Mouse (Mus musculus) B cell, adult 2 months (primary cell): ENCODE measurements at regions not wholly inside any gene's neighbourhood (a gene's known extent, or its start where the extent isn't known, plus 50 kb on each side); places are given as distances from the start of the nearest gene placed in this dataset.
"Not testable (repeated sequence)": the region's sequence is repeated elsewhere in the genome, so short reads cannot be mapped to it uniquely, and the experiment has no call there.

ENCODE experiments used
- DNase-seq, 2 experiments: peaks; one replicate each; pipeline ENCODE4 v3.0.0; 2022

DNA sequence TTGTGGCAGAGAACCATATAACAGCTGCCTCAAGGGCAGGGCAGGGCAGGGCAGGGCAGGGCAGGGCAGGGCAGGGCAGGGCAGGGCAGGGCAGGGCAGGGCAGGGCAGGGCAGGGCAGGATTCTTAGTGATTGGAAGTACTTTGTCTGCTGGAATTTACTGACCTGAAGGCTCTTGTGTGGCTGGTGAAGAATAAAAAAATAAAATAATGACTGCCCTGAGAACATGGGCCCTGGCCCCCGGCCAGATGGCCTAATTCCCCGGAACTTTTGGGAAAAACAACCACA is 169.3 kb downstream of the Qk start:
- not testable (repeated sequence) for DNase-seq

DNA sequence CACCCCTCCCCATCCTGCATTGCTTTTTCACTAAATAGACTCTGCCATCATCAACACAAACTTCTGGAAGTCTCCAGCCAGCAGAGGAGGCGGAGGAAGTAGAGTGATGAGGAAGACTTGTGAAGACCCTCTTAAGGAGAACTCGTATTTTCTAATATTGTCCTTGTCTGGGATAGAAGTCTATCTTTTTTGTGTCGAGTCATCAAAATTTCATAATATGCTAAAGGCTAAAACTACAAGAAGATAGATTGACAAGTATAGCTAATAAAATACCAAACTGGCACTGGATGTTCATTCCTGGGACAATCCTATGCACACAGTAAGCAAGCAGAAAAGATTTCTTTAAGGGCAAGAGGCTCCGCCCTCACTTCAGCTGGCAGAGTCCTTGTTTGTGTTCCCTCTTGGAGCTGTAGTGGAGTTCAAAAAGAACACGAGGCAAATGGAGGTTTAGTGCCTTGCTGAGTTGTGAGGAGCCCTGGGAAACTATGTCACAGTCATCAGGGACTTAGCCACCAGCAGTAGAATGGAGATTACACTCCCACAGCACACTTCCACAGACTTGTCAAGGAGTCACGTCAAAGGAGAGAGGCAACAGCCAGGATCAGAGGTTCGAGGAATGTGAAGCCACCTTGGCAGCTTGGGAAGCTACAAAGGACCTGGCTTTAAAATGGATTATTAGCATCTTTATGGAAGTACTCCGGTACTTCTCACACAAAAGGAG is 169.8 kb downstream of the Qk start:
- DNase-seq = no peak

DNA sequence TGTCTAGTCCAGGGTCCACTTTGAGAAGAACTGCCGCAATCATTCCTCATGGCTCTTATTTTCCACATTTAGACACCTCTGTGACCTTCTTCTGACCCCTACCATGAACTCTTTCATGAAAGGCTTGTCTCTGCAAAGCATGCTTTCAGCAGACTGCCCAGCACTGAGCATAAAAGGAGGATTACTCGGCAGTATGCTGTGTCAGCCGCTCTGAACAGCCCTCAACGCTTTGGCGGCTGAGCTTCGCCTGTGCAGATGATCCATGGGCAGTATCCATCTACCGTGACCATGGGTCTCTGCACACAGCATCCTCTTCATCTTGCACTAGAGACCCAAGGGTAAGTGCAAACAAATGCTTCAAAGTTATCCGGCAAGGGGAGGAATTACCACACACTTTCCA is 172.5 kb downstream of the Qk start:
- DNase-seq = no peak

DNA sequence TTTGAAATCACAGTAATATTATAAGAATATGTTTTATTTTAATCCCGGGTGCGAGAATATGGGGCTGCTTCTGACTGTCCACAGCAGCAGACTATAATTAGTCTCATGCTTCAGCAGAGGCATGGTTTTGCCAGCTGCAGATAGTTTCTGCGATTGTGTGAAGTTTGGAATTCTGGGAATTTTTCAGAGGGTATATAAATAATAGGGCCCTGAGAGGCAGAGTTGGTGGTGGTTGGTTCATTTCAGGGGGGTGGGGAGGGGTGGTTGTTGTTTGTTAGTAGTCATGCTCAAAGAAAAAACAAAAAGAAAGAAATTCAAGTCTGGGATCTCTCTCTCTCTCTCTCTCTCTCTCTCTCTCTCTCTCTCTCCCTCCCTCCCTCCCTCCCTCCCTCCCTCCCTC is 173.1 kb downstream of the Qk start:
- no peak for DNase-seq

DNA sequence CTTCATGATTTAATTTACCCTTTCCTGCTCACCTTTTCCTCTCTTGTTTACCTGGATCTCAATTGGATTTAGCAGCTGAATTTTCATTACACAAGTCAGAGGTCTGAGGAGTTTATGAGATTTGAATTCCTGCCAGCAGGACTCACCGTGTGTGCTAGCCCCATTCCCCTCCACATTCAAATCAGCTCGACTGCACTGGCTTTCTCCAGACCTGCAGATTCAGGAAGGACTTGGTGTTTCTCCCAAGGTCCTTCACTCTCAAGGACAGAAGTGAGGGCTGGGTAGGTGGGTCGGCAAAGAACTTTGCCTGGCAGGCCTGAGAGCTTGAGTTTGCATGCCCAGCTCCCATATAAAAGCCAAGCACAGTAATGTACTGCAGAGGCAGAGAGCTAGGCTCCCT is 180.8 kb downstream of the Qk start:
- no peak for DNase-seq

DNA sequence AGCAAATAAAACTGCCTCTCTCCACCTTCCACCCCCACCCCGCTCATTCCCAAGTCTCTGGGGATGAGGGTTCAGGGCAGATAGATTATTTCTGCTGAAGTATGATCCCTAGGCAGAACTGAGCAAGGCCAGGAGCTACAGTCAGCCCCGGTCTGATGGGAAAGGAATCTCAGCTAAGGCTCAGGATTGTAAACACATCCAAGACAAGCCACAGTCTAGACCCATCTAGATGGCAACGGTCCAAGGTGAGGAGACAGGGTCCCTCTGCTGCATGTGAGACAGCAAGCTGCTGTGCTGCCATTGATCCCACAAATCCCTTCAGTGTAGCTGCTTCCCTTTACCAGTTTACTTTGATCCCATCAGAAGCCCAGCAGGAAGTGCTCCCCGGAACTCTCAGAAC is 181.3 kb downstream of the Qk start:
- DNase-seq = no peak

DNA sequence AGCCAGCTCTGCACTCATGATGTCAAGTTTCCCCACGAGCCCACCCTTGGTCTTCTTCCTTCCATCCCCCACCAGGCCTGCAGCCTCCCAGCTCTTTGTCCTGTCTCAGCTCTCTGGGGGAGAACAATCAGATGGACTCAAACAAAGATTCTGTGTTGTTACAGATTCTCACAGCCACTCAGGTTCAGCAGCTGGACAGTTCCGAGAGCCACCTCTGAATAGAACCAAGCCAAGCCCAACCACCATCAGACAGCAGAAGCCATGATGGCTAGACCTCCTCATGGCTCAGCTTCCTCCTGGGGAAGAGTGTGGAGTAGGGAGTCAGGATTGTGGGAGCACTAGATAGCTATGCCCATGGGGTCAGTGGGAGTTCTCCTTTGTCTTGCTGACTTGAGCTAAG is 184.5 kb downstream of the Qk start:
- DNase-seq = no peak

DNA sequence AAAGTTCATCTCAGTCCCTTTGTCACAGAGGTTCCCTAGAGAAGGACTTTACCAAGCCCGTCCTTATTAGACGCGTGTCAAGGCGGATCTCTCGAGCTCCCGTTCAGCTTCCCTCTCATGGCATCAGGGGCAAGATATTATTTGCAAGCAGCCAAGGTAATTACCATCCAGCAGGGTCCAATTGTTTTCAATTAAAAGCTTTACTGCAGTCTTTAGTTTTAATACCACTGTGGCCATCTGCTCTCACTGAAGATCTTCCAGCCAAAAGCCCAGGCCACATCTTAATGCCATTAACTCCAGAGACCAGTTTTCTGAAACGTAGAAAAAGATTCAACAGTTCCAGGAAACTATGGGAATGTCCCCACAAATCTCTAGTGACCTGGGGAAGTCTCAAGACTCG is 191.1 kb downstream of the Qk start:
- DNase-seq = no peak

DNA sequence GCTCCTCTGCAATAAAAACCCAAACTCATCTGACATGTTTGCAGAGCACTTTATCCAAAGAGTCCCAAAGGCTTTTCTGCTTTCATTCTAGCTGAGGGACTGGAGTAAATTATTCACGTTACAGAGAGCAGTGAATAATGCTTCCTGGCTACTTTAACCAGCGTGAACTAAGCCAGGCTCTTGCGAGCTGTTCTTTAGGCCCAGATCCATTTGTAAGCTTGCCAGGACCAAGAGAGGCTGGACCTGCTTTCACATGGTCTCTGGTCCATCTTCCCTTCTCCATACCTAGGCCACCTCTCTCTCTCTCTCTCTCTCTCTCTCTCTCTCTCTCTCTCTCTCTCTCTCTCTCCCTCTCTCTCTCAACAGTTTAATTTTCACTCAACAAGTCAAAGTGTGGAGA is 197.2 kb downstream of the Qk start:
- no peak for DNase-seq

DNA sequence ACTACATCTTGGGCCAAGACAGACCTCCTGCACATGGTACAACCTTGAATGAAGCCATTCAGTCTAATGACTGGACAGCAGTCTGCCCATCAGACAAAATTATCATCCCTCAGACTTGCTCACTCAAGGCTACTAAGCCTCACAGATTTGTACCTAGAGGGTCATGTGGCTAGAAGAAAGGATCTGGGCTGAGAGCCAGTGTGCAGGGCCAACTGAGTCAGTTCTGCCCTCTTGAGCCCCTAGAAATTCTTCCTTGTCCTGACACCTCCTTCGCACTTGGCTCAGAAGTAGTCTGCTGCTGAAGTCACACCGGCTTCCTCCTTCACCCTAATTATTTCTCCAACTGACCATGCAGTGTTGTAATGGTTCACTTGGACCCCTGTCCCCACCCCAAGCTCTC is 207.5 kb downstream of the Qk start:
- no peak for DNase-seq

DNA sequence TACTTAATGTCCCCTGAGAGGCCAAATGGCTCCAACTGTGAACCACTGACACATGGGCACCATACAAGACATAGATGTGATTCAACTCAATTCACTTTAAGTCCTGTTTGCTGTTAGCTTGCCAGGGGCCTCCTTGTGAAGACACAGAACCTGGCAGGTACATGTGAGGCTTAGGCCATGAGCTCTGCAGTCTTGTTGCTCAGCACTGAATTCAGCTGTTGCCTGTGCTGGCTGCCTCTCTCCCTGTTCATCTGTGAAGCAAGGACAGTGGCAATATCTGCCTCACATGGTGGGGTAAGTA is 209.3 kb downstream of the Qk start:
- no peak for DNase-seq

DNA sequence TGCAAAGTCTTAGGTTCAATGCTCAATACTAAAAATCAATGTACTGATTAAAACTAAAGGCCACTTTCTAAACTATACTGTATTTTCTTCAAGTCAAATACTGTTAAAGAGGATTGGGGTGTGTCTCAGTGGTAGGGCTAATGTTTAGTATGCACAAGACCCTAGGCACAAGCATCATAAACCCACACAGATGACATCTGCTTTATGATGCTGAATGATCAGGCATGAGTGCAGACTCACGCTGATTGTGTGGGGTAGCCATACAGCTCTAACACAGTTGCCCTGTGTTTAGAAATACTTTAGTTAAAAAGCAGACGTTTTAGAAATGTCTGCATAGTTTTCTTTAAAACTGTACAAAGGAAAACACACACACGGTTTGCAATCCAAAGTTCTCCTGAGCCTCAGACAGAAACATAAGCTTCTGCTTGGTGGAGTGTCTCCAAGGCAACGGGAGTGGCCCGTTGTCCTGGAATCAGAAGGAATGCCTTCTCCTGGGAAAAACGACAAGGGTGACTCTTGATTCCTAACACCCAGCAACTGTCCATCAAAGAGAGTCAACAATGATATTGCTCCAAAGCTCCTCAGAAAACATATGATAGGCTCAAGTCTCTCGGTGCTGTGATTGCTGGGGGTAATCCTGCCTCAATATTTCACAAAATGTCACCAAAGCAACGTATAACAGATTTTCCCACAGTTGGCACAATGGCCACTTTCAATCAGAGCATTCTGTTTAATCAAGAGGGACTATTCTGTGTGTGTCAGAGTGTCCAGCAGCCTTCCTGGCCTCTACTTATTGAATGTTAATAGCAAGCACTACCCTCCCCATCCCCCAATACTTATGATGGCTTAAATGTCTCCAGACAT is 209.9 kb downstream of the Qk start:
- DNase-seq = no peak

DNA sequence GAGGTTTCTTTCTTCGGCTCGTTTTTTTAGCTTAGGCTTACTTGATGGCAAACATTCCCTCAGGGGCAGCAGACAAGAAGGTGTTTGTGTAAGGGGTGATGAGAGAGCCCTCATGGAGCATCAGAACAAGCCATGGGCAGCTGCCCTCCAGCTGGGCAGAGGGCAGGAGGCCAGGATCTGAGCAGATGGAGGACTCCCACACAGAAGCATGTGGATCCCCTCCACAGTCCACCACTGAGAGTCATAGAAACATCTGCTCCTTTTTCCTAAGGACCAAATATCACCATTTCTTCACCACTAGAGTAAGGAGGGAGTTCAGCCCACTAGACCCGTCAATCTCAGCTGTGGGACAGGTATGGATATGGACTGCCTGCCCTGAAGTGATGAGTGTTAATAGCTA is 214.4 kb downstream of the Qk start:
- DNase-seq = no peak

DNA sequence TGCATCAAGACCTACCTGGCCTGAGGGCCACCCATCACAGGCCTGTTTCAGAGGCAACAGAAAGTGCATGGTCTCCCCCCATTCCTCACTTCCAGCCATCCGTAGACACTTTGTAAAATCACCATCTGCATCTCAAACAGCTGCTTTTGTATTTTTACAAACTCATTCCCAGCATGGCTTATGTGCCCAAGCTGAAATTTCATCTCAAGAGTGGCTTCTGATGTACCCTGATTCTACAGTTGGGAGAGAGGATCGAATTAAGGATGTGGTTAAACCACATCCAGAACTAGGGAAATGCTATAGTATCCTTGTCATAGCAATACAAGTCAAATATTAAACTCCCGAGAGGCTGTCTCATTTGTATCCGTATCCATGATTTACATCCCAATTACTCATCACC is 221.5 kb downstream of the Qk start:
- no peak for DNase-seq

DNA sequence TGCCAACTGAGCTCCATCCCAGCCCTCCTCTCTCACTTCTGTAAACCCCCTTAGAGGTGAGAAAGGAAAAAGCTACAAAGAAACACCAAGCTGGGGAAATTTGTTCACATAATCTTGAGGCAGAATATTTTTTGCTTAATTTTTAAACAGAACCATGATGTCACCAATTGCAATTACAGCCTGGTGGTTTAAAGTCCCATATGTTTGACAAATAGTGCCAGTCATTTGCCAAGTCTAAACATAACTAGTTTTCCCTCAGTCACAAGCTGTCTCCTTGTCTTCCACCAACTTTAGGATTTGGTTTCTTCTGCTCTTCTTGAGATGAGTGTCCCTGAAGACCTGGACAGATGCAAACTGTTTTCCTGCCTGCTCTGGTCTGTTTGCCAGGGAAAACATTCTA is 222.0 kb downstream of the Qk start:
- DNase-seq = no peak

DNA sequence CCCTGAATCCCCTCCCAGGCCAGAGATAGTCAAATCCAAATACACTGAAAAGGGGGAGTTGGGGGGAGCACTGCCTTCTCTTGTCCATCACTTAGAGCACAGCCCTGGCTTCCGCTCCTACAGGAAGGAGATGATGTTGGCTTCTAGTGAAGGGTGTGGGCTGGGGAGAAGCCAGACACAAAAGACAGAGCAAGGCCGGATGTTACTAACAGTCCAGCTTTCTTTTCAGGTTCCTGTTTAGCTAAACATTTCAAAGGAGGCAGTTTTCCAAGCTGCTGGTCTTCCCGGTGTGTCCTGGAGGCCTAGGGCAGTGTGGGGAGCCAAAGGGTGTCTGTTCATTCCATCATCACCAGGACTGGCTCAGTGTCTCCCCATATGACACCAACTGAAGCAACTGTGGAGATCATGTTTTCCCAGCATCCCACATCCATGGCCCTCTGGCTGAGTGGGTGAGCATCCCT is 223.8 kb downstream of the Qk start:
- no peak for DNase-seq

DNA sequence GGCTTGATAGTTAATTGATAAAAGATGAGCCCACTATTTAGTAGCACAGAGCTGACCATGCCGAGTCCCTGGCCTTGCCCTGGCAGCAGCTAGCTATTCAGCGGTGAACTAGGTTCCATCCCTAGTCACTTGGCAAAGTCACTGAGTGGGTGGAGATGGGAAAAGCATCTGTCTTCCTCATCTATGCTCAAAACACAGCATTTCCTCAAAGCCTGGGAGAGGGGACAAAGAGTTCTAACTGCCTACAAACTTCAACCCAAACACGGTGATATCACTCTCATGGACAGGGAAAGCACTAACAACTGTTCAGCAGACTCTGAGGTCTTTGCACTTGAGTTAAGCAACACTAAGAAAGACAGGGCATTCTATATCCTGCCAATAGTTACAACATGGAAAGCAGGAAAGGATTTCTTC is 225.5 kb downstream of the Qk start:
- no peak for DNase-seq

DNA sequence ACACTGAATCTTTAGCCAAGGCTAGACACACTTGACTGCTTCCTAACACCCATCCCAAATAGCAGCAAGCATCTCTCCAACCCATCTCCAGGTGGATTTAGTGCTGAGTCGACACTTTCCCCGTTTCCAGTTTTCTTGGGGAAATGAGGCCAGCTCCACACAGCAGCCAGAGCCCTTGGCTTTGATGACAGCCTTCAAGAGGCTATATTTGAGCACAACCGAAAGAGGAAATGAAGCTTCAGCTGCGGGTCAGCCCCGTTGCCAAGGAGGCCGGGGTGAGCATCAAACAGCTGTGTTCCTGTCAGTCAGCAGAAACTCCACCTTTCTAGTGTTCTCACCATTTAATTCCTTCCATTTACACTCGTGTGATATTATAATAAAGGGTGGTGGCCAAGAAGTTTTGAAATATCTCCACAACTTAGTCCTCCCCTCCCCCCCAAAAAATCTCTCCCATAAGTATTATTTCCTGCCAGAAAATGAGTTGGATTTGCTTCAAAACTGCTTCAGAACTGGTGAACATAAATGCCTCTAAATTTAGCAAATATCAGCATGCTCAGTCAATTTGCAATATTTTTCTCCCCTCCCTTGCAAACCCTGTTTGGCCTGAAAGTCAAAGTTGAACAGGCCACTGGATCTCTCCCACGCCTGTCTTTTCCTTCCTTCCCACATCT is 226.1 kb downstream of the Qk start:
- DNase-seq = peak; percentile 73 to 77

DNA sequence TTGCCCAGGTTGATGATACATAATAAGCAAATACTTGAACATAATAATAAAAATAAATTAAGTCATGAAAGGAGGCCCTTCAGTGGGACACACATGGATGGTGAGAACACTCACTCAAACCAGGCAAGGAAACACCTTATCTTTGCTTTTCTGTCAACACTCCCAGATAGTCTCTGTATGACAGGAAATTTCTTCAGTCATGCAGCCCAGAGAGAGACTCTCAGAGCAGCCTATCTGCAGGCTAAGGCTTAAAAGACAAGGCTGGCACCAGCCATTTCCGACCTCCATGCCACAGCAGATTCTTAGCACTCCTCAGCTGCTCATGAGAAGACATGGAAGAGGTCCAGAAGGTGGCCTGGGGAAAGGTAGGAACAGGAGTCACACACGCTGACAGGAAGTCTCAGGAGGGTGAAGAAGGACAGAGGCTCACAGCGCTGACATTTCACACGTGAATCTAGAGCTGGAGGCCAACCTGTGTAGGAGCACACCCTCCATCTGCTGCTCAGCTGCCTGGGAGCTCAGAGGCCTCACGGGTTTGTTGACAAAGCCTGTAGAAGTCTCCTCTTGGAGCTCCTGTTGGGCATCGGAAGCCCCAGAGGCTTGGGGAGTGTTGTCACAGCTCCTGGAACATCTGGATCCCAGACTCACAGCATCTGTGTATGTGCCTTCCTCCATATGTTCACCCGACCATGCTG is 232.3 kb downstream of the Qk start:
- DNase-seq = no peak

DNA sequence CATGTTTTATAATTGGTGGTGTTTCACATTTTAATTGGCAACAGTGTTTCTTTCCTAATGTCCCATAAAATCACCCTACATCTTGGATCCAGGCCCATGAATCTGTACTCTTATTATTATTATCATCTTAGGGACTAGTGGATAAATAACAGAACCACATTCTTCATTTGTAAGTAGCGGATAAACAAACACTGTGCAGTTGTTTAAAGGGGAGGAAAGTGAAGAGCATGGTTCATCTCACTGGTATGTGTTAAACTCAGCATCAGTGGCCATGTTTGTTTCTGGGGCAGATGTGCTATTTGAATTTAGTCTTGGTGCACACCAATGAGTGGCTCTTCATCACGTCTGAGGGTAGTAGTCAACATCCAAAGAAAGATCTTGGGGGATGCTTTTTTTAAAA is 233.1 kb downstream of the Qk start:
- no peak for DNase-seq

DNA sequence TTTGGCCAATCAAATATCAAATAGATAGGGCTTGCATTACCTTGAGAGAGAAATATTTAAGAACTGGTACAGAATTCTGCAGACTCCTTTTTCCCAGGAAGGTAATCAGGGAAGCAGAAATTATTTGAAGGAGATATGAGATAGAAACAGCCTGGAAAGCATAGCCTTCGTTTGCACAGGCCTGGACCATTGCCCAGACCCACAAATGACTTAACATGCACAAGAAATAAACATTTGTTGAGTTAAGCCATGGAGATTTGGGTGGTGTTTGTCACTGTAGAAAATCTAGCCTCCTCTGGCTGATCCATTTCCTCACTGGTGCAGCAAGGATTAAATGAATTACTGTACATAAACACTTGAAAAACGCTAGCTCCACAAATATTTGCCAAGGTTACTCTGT is 233.5 kb downstream of the Qk start:
- DNase-seq = no peak

DNA sequence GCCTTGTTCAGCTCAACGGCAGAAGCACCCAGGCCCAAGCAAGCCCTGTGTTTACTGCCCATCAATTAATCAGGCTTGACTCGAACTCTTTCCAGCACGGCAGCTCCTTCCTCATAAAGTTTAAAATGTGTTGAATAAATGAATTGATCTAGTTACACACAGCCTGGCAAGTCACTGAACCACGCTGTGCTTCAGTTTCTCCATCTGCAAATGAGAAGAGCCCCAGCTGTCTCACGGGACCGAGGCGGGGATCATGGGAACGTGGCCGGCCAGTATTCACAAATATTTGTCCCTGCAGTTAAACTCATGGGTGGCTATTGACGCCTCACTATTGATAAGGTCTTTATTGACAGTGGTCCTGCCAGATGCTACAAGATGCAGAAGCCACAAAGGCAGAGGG is 237.9 kb downstream of the Qk start:
- no peak for DNase-seq

DNA sequence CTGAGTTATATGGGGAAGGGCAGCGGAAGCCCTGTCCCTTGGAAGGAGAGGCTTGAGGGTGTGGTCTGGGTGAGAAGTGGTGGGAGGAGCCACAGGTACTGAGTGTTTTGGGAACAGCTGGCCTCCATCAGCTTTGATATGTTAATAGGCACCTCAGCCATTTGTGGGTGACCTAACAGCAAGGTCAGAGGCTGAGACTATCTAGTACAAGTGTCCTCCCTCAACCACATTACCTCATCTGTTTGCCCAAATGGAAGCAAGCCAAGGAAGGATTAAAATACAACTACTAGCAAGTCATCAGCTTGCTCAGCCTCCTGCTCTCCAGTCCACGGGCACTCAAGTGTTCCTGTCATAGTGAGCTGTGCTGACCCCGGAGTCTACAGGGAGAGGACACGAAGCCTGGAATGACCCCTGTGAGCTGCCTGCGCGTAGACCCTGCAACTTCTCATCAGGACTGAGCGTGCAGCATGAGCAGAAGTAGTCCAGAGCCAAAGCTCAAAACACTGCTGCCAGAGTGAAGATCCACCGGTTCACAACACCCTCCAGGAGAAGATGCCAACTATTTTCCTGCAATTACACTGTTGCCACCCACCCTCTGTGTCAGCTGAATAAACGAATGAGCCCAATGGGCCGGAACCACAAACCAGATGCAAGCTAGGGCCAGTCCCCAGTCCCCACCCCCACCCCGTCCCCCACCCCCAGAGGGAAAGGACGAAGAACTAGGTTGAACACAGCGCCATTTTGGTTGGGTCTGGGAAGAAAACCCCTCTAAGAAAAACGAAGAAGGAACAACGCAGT is 239.6 kb downstream of the Qk start:
- DNase-seq = no peak
